Mouse (Mus musculus) embryo, embryonic 9.5 days (tissue): Measurements from ENCODE around the gene Vasn.

Experiments used
- DNase-seq: peaks from one replicate; pipeline ENCODE4 v3.0.0-alpha.2; 2017; ENCODE audit errors: extremely low spot score

Gene Vasn

GRCm38 (mm10) chr16:4606431-4607084 is 33.2 kb upstream of the Vasn start:
- no peak for DNase-seq

GRCm38 (mm10) chr16:4607818-4608531 is 31.8 kb upstream of the Vasn start:
- peak; percentile 81 for DNase-seq

- no peak for DNase-seq
These were observed 31.1 kb upstream of the Vasn start for GRCm38 (mm10) chr16:4608532-4609059.

DNA sequence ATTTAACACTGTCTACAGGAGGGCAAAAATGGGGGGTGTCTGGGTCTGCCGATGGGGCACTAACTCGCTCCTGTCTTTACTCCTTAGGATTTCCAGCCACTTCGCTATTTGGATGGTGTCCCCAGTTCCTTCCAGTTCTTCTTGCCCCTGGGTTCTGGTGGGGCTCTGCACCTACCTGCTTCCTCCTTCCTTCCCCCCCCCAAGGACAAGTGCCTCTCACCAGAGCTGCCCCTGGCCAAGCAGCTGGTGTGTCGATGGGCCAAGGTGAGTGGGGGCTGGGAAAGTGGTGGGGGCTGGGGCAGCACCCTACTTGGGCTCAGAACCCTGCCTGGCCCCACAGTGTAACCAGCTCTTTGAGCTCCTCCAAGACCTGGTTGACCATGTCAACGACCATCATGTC is 28.5 kb upstream of the Vasn start:
- DNase-seq: no peak

DNA sequence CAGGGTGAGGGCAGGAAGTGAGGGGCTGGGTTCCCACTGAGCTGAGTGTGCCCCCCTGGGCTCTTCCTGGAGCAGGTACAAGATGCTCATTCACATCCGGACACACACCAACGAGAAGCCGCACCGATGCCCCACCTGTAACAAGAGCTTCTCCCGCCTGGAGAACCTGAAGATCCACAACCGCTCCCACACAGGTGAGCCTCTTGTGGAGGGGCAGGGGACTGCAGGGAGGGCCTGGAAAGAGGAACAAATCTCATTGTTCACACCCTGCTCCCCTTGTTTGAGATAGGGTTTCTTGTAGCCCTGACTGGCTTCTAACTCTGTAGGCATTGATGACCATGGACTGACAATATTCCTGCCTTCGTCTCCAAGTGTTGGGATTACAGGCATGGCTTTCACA is 28.1 kb upstream of the Vasn start:
- DNase-seq: no peak

GRCm38 (mm10) chr16:4613736-4614135 is 26.0 kb upstream of the Vasn start:
- no peak for DNase-seq

DNA sequence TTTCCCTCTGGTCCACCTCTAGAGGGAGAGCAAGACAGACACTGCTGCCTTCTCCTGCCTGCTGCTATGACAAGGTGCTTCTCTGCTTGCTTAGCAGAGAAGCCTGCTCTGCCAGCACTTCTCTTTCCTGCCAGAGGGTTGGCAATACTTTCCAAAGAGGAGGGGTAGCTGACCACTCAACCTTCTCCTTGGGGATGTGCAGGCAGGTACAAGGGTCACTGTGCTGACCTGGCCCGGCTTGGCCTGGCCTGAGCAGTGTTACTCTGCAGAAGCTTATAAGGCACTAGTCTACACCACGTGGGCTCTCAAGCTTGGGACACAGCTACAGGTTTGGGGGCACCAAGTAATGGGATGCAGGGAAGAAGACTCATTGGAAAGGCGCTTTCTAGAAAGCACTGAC is 25.1 kb upstream of the Vasn start:
- DNase-seq: no peak

GRCm38 (mm10) chr16:4615297-4615696 is 24.4 kb upstream of the Vasn start:
- DNase-seq: no peak

DNA sequence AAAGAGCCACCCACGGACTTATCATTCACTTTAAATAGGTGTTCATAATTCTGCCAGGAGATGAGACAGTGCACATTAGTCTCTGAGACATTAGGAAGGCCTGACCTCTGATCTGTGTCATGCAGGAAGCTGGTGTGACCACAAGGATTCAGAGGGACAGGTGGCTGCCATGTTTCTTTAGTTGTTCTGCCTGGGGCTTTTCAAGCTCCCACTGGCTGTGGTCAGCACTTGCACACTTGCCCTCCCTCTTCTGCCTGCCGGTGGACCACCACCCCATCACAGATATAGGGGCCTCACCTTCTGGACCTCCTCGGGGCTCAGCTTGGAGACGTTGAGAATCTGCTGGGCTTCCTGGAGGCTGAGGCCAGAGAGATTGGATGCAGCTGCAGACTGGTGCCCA is 22.9 kb upstream of the Vasn start:
- DNase-seq: no peak

GRCm38 (mm10) chr16:4624074-4624473 is 15.7 kb upstream of the Vasn start:
- no peak for DNase-seq

DNA sequence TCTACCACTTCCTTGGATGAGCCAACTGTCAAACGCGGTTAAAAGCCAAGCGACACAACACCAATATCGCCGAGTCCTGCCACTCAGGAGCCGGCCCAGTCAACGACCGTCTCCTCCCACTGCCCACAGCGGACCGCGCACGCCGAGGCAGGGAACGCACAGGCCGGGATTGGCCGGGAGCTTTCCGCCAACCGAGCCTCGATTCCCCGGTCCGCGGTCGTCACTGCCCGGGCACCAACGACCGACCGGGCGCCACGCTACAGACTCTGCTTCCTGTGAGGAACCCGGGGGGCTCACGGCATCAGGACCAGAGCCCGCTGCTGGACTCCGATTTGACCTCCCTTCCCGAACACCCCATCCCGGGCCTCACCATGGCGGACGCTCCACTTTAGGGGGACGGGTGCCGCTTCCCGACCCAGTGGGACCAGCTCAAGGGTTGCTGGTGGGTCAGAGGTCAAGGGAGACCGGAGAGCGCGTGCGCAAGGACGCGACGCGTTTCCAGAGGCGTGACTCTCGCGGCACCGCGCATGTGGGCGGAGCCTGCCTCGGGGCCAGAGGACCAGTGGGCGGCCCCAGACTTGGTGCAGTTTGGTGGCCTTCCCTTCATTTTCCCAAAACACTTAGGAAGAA is 15.1 kb upstream of the Vasn start, which contains the start of gene Pam16:
TSS of gene Pam16 (minus strand) at position 508 of the 630 bp plus-strand sequence.
- DNase-seq: peak; percentile 92

DNA sequence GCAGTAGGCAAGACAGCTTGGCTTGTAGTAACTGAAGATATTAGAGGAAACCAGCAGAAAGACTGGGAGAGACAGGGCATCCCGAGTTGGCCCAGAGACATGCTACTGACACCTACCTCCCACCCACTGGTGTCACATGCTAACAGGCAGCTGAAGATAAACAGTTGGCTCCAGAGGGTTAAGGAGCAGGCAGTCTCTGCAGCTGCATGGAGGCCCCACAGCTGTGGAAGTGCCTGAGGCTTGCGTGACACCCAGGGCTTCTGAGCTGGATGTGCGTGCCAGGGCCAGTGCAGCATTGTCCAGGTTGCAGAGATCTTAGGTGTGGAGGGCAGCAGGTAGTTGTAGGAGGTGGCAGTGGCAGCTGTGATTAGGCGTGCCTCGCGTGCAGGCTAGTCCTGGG is 12.6 kb upstream of the Vasn start:
- DNase-seq: no peak

- no peak for DNase-seq
These were observed 10.8 kb upstream of the Vasn start for GRCm38 (mm10) chr16:4628898-4629419.

- peak; percentile 81 for DNase-seq
These were observed 9.8 kb upstream of the Vasn start for GRCm38 (mm10) chr16:4629950-4630349.

DNA sequence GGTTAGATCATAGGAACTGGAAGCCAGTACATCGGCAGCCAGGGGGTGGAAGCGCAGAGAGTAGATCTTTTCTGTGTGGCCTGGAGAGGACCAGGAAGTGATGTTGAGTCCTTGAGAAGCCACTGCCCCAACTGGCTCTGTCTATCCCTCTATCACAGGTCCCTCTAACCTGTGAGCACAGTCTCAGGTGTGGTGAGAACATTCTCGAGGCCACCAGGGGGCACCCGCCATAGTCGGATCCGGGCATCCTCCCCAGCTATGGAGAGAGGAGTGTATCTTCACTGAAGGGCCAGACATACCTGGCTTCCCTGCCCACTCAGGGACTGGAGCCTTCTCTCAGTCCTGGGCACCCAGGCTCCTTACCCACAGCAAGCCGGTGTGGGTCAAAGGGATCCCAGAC is 7.7 kb upstream of the Vasn start:
- DNase-seq: no peak

- no peak for DNase-seq
These were observed 6.1 kb upstream of the Vasn start for GRCm38 (mm10) chr16:4633661-4634060.

GRCm38 (mm10) chr16:4634681-4635080 is 5.1 kb upstream of the Vasn start:
- no peak for DNase-seq

GRCm38 (mm10) chr16:4635760-4636159 is 4.0 kb upstream of the Vasn start:
- no peak for DNase-seq

DNA sequence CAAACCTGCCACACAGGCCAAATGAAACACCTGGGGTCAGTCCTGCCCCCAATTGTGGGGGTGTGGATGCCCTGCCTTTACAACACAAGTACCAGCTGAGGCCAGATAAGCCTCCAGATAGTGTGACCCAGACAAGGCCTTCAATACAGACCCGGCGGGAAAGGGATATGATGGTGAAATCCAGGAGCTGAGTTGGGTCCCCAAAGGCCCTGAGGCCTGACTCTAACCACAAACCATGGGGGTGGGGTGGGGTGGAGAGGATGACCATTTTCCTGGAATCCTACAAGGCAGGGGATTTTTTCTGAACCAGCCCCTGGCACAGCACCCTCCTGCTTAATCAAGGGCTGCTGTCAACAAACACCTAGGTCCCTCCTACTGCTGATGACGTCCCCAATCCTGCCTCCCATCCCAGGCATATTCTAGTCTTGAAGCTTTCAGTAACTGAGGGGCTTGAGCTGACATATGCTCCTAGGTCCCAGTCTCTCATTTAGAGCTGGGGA is 800 bp upstream of the Vasn start:
- DNase-seq: no peak

DNA sequence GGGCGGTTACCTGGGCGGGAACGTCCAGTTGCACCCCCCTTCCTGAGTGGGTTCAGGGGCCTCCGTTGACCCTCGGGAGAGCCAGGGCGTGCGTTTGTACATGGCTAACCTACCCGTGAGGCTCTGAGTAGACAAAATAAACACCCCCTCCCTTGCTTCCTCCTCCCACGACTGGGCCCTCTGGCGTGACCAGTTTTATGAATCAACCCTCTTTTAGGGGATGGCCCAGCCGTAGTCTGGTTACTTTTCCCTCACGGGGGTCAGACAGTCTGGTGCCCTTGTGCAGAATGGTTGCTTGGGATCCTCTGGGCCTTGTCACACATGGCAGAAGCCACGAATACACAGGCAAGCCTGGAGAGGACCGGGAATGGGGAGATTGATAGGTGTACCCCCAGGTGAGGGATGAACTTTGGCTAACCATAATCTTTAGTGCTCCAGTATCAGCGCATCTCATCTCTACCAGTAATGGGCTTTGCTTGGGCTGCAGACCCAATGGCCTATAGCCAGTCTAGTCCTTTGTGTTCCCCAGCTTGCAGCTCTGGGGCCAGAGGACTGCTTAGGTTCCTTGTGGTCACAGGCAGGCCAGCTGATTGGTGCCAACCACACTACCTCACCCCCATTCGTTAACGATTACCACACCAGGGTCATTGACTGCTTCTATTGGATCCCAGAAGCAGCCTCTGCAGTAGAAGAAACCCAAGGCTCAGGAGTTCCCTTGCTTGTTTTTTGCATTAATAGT is 695 bp downstream of the Vasn start:
- no peak for DNase-seq

DNA sequence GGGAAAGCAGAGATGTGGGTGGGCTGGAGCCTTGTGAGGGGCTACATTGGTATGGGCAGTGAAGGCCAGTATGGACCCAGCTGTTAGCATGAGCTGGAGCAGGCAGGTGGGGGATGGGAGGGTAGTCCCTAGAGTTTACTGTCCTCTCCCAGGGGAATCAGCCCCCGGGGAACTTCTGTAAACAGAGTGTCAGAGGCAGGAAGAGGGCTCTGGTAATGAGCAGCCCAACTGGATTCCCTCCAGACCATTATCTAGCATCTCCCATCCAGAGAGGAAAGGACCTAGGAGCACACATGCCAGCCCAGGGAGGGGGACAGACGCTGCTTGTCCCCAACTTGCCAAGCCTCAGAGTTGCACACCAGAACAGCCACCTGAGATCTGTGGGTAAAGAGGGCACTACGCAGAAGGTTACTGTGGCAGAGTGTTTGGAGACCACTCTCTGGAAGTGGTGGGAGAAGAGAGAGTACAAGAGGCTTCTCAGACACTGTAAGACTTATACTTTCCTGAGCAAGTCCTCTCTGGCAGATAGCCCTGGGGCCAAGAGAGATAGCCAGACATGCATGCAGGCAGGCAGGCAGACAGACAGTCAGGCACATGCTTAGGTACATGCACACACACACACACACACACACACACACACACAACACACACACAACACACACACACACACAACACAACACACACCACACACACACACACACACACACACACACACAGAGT is 1.5 kb downstream of the Vasn start:
- DNase-seq: no peak
